In the genomic region with DNA sequence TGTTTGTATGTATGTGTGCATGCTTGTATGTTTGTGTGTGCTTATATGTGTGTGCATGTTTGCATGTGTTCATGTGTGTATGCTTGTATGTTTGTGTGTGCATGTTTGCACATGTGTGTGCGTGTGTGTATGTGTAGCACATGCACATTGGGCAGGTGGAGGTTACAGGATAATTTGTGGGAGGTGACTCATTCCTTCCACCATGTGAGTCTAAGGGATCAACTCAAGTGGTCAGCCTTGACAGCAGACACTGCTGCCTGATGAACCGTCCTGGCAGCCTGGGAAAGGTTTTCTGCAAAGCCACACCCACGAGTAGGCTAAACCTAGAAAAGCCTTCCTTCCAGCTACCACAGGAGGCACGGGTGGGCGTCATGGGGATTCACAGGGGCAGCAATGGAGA, we compare ENCODE assay signal across 25 mouse cellular contexts. TPM values are rescaled to one million over a fixed set of nuclear protein-coding genes. Genes with fewer than 3 reads are reported as not detected.
DNase-seq lines count a peak whose midpoint lies in the region.
"Had no signal": no experiment of that assay in that cellular context is flagged by ENCODE, and none has a peak within 500 bp of the region (broad histone marks: within the 10 kb centered on the region; RNA-seq: fewer than 3 reads in every experiment).

No protein-coding gene starts in this region.

- 46% methylated on average over 5 of the region's 5 CpGs for WGBS in forebrain, embryonic 10.5 days

- no peaks in the 10 kb centered on the region for H3K4me1 ChIP-seq in forebrain, embryonic 10.5 days
- H3K4me1 ChIP-seq: embryonic facial prominence, embryonic 10.5 days; embryonic facial prominence, embryonic 13.5 days; forebrain, embryonic 13.5 days; hindbrain, embryonic 10.5 days; hindbrain, embryonic 13.5 days; intestine, embryonic 15.5 days had no signal

- H3K9me3 ChIP-seq in forebrain, embryonic 10.5 days, result peaks cover 3% of the 10 kb centered on the region; the same call in 1 of the 2 replicates
- H3K9me3 ChIP-seq: embryonic facial prominence, embryonic 13.5 days; forebrain, embryonic 13.5 days; hindbrain, embryonic 13.5 days; intestine, embryonic 15.5 days had no signal

- peak; percentile 26 for DNase-seq in adrenal gland, adult 2 months
- DNase-seq in adrenal gland, adult 8-10 months, result no peak
- peak; percentile 3 to 6 for DNase-seq in adrenal gland, postnatal 36 days
- no peak for DNase-seq in adrenal gland, adult 18-20 months (ENCODE audit: low spot score in 2 of 2)
- DNase-seq in retina, postnatal 1 day, result peak; percentile 34
- no peak for DNase-seq in retina, embryonic 14.5 days (ENCODE audit: low spot score)
- DNase-seq in forebrain, embryonic 10.5 days (ENCODE audit: extremely low spot score, low spot score), result no peak
- DNase-seq: B cell, adult 2 months; cerebellum, adult 11-12 months; cerebellum, adult 8-10 months; cerebellum, postnatal 10 days; cerebellum, postnatal 36 days; embryo, embryonic 11 days; gastrocnemius, postnatal 10 days; gastrocnemius, postnatal 36 days; kidney, adult 11 months had no signal

- H3K27me3 ChIP-seq in forebrain, embryonic 10.5 days (ENCODE audit: poor library complexity, severe bottlenecking), result no peaks in the 10 kb centered on the region
- H3K27me3 ChIP-seq: forebrain, embryonic 13.5 days; hindbrain, embryonic 13.5 days; intestine, embryonic 15.5 days had no signal

- H3K4me3 ChIP-seq in forebrain, embryonic 10.5 days, result no peak overlapping the region
- H3K4me3 ChIP-seq: embryonic facial prominence, embryonic 10.5 days; embryonic facial prominence, embryonic 13.5 days; erythroblast, embryonic 14.5 days; forebrain, embryonic 13.5 days; hindbrain, embryonic 10.5 days; hindbrain, embryonic 13.5 days; intestine, embryonic 15.5 days had no signal

- no peak overlapping the region for H3K27ac ChIP-seq in forebrain, embryonic 10.5 days
- H3K27ac ChIP-seq: embryonic facial prominence, embryonic 10.5 days; embryonic facial prominence, embryonic 13.5 days; forebrain, embryonic 13.5 days; hindbrain, embryonic 10.5 days; hindbrain, embryonic 13.5 days; intestine, embryonic 15.5 days had no signal

- no peaks in the 10 kb centered on the region for H3K36me3 ChIP-seq in forebrain, embryonic 10.5 days (replicated peaks)
- H3K36me3 ChIP-seq: embryonic facial prominence, embryonic 10.5 days; embryonic facial prominence, embryonic 13.5 days; G1E; hindbrain, embryonic 10.5 days; hindbrain, embryonic 13.5 days; intestine, embryonic 15.5 days had no signal

RNA-seq across cellular contexts. Expression of a gene that starts 8.8 kb away (rescaled TPM):
- total RNA-seq in adrenal gland, adult 2 months (2021), result 1 to 10 TPM; 2.8 to 4.6 TPM
- 1.6 and 2.4 TPM in 2 replicates for polyA plus RNA-seq in adrenal gland, adult 2 months (2012; rRNA removed)
- total RNA-seq in adrenal gland, adult 8-10 months (2022), result 10 to 100 TPM in 2 of 4 experiments, 1 to 10 TPM in 2; 4.1 to 14.9 (median 8.5) TPM
- total RNA-seq in adrenal gland, postnatal 36 days (2021), result 1 to 10 TPM; 2.8 to 3.1 TPM
- total RNA-seq in adrenal gland, adult 18-20 months (2021), result 1 to 10 TPM; 2.8 to 3.6 TPM
- polyA plus RNA-seq in forebrain, embryonic 10.5 days (2016; fragmentation: Nextera tagmentation; extraction: Ambion mirVana), result 9.0 and 11.0 TPM in 2 replicates
- total RNA-seq: granulocyte monocyte progenitor cell, adult 5-6 weeks had no signal
- polyA plus RNA-seq: erythroblast, embryonic 14.5 days; G1E had no signal

Comparison
In these comparisons a context has a peak if more than half of its experiments do, and no peak if none do; other contexts are left out.
1. DNase-seq: peak in adrenal gland, adult 2 months (single experiment), adrenal gland, postnatal 36 days (2 of 2) and retina, postnatal 1 day (single experiment); none in adrenal gland, adult 8-10 months (single experiment), adrenal gland, adult 18-20 months (0 of 2), retina, embryonic 14.5 days (single experiment) and forebrain, embryonic 10.5 days (single experiment).